Mouse (Mus musculus): ENCODE measurements around the gene Exoc2. TPM values are rescaled to one million over a fixed set of nuclear protein-coding genes. Genes with fewer than 3 reads are reported as not detected.

Exoc2 gene
- total and polyA plus RNA-seq, 3 experiments, result 6.9 to 46.6 (median 44.7) TPM

GRCm38 (mm10) chr13:30809240-30809639 is 164.7 kb downstream of the Exoc2 start:
- Histone ChIP-seq H3K4me3 (ENCODE audit: low read depth, low read length) (no peak overlapping the region), H3K4me1 (ENCODE audit: insufficient read depth, low read depth, low read length) (no peaks in the 10 kb centered on the region), H3K36me3 (replicated peaks) (peaks cover 8% of the 10 kb centered on the region), H3K27me3 (ENCODE audit: insufficient read depth, low read length) (no peaks in the 10 kb centered on the region), H3K9me3 (replicated peaks) (no peaks in the 10 kb centered on the region)
- TF ChIP-seq TAL1 (conservative IDR thresholded peaks at IDR 0.05; ENCODE audit: low read depth, low read length) (no peak), POLR2AphosphoS5 (IDR thresholded peaks at IDR 0.05; ENCODE audit: insufficient replicate concordance, low read depth, low read length) (no peak)
- no peak for ATAC-seq (ENCODE audit: extremely low read depth, insufficient number of reproducible peaks, low FRiP score, poor library complexity, severe bottlenecking)
- no peak for DNase-seq (ENCODE audit: low spot score)

- TF ChIP-seq POLR2AphosphoS5 (IDR thresholded peaks at IDR 0.05; ENCODE audit: insufficient replicate concordance, low read depth, low read length), result no peak
- ATAC-seq (ENCODE audit: extremely low read depth, insufficient number of reproducible peaks, low FRiP score, poor library complexity, severe bottlenecking), result no peak
Observed at GRCm38 (mm10) chr13:30802336-30802955, 171.4 kb downstream of the Exoc2 start.

DNA sequence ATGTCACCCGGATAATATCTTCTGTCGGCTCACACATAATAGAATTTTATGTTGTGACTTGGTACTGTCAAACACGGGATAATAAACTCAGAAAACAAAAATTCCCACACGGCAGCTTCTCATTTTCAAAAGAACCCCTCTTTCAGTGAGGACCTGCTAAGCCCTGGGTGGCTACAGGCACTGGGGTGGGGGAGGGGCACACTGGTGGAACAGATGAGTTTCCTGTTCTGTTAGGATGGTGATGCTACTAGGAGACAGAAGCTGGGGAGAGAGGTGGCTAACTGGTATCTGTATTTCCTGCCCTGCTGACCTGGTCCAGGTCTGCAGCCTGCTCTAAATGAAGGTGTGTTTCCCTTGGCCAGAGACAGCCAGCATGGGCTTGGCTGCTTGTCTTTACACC is 172.0 kb downstream of the Exoc2 start:
- H3K9me3 ChIP-seq (replicated peaks), result no peaks in the 10 kb centered on the region
- no peak overlapping the region for H3K4me3 ChIP-seq (ENCODE audit: low read depth, low read length)
- no peaks in the 10 kb centered on the region for H3K4me1 ChIP-seq (ENCODE audit: insufficient read depth, low read depth, low read length)
- peaks cover 8% of the 10 kb centered on the region for H3K27me3 ChIP-seq (ENCODE audit: insufficient read depth, low read length)
- DNase-seq (ENCODE audit: low spot score), result no peak
- TF ChIP-seq TAL1 (conservative IDR thresholded peaks at IDR 0.05; ENCODE audit: low read depth, low read length) (no peak), GATA2 (IDR thresholded peaks at IDR 0.05; ENCODE audit: borderline replicate concordance, low read depth, low read length) (no peak), POLR2AphosphoS5 (IDR thresholded peaks at IDR 0.05; ENCODE audit: insufficient replicate concordance, low read depth, low read length) (no peak), GATA1 (IDR thresholded peaks at IDR 0.05; ENCODE audit: borderline replicate concordance, low read length) (no peak), CTCF (IDR thresholded peaks at IDR 0.05; ENCODE audit: low read depth, low read length) (no peak)
- ATAC-seq (ENCODE audit: extremely low read depth, insufficient number of reproducible peaks, low FRiP score, poor library complexity, severe bottlenecking), result no peak
- H3K36me3 ChIP-seq (replicated peaks), result no peaks in the 10 kb centered on the region

More at GRCm38 (mm10) chr13:30802336-30802955, 171.4 kb downstream of the Exoc2 start:
- Histone ChIP-seq H3K4me3 (ENCODE audit: low read depth, low read length) (no peak overlapping the region), H3K4me1 (ENCODE audit: insufficient read depth, low read depth, low read length) (no peaks in the 10 kb centered on the region), H3K27me3 (ENCODE audit: insufficient read depth, low read length) (peaks cover 6% of the 10 kb centered on the region; the same call in 1 of the 2 replicates), H3K9me3 (replicated peaks) (no peaks in the 10 kb centered on the region), H3K36me3 (replicated peaks) (no peaks in the 10 kb centered on the region)
- no peak for DNase-seq (ENCODE audit: low spot score)

GRCm38 (mm10) chr13:30795960-30796359 is 177.9 kb downstream of the Exoc2 start:
- no peaks in the 10 kb centered on the region for H3K4me1 ChIP-seq (ENCODE audit: insufficient read depth, low read depth, low read length)
- H3K36me3 ChIP-seq (replicated peaks), result no peaks in the 10 kb centered on the region
- no peaks in the 10 kb centered on the region for H3K9me3 ChIP-seq (replicated peaks)
- ATAC-seq (ENCODE audit: extremely low read depth, insufficient number of reproducible peaks, low FRiP score, poor library complexity, severe bottlenecking) (no peak), DNase-seq (ENCODE audit: low spot score) (no peak)
- no peak overlapping the region for H3K4me3 ChIP-seq (ENCODE audit: low read depth, low read length)
- TF ChIP-seq POLR2AphosphoS5 (IDR thresholded peaks at IDR 0.05; ENCODE audit: insufficient replicate concordance, low read depth, low read length), result no peak
- peaks cover 20% of the 10 kb centered on the region for H3K27me3 ChIP-seq (ENCODE audit: insufficient read depth, low read length)

GRCm38 (mm10) chr13:30793616-30794015 is 180.3 kb downstream of the Exoc2 start:
- TF ChIP-seq TAL1 (conservative IDR thresholded peaks at IDR 0.05; ENCODE audit: low read depth, low read length), result no peak
- TF ChIP-seq POLR2AphosphoS5 (IDR thresholded peaks at IDR 0.05; ENCODE audit: insufficient replicate concordance, low read depth, low read length), result no peak
- no peak for TF ChIP-seq GATA1 (IDR thresholded peaks at IDR 0.05; ENCODE audit: borderline replicate concordance, low read length)
- TF ChIP-seq GATA2 (IDR thresholded peaks at IDR 0.05; ENCODE audit: borderline replicate concordance, low read depth, low read length), result no peak
- no peak for TF ChIP-seq CTCF (IDR thresholded peaks at IDR 0.05; ENCODE audit: low read depth, low read length)

GRCm38 (mm10) chr13:30793196-30793595 is 180.7 kb downstream of the Exoc2 start:
- H3K36me3 ChIP-seq (replicated peaks), result no peaks in the 10 kb centered on the region
- TF ChIP-seq POLR2AphosphoS5 (IDR thresholded peaks at IDR 0.05; ENCODE audit: insufficient replicate concordance, low read depth, low read length) (no peak), GATA1 (IDR thresholded peaks at IDR 0.05; ENCODE audit: borderline replicate concordance, low read length) (no peak), TAL1 (conservative IDR thresholded peaks at IDR 0.05; ENCODE audit: low read depth, low read length) (no peak), GATA2 (IDR thresholded peaks at IDR 0.05; ENCODE audit: borderline replicate concordance, low read depth, low read length) (no peak), CTCF (IDR thresholded peaks at IDR 0.05; ENCODE audit: low read depth, low read length) (no peak)
- DNase-seq (ENCODE audit: low spot score) (no peak), ATAC-seq (ENCODE audit: extremely low read depth, insufficient number of reproducible peaks, low FRiP score, poor library complexity, severe bottlenecking) (no peak)
- H3K9me3 ChIP-seq (replicated peaks), result no peaks in the 10 kb centered on the region
- peaks cover 19% of the 10 kb centered on the region for H3K27me3 ChIP-seq (ENCODE audit: insufficient read depth, low read length)
- no peak overlapping the region for H3K4me3 ChIP-seq (ENCODE audit: low read depth, low read length)
- no peaks in the 10 kb centered on the region for H3K4me1 ChIP-seq (ENCODE audit: insufficient read depth, low read depth, low read length)

More at GRCm38 (mm10) chr13:30793616-30794015, 180.3 kb downstream of the Exoc2 start:
- Histone ChIP-seq H3K36me3 (replicated peaks) (no peaks in the 10 kb centered on the region), H3K27me3 (ENCODE audit: insufficient read depth, low read length) (peaks cover 19% of the 10 kb centered on the region), H3K4me3 (ENCODE audit: low read depth, low read length) (no peak overlapping the region), H3K4me1 (ENCODE audit: insufficient read depth, low read depth, low read length) (no peaks in the 10 kb centered on the region), H3K9me3 (replicated peaks) (no peaks in the 10 kb centered on the region)
- DNase-seq (ENCODE audit: low spot score) (no peak), ATAC-seq (ENCODE audit: extremely low read depth, insufficient number of reproducible peaks, low FRiP score, poor library complexity, severe bottlenecking) (no peak)

DNA sequence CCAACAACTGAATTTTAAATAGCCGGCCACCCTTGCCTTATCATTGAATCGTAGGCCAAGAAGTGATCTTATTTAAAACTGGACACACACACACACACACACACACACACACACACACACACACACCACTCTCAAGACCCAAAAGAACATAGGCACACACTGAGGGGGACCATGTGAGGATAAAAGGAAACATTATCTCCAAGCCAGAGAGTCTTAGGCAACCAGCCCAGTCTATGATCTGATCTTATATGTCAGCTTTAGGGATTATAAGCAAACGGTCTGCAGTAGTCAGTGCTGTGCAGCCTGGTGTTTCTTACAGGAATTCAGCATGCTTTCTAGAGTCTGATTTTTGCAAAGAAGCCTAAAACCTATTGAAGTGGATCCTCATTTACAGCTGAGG is 181.2 kb downstream of the Exoc2 start:
- Histone ChIP-seq H3K9me3 (replicated peaks) (no peaks in the 10 kb centered on the region), H3K4me1 (ENCODE audit: insufficient read depth, low read depth, low read length) (no peaks in the 10 kb centered on the region), H3K27me3 (ENCODE audit: insufficient read depth, low read length) (peaks cover 19% of the 10 kb centered on the region), H3K36me3 (replicated peaks) (no peaks in the 10 kb centered on the region), H3K4me3 (ENCODE audit: low read depth, low read length) (no peak overlapping the region)
- TF ChIP-seq CTCF (IDR thresholded peaks at IDR 0.05; ENCODE audit: low read depth, low read length) (no peak), POLR2AphosphoS5 (IDR thresholded peaks at IDR 0.05; ENCODE audit: insufficient replicate concordance, low read depth, low read length) (no peak), TAL1 (conservative IDR thresholded peaks at IDR 0.05; ENCODE audit: low read depth, low read length) (no peak), GATA1 (IDR thresholded peaks at IDR 0.05; ENCODE audit: borderline replicate concordance, low read length) (no peak), GATA2 (IDR thresholded peaks at IDR 0.05; ENCODE audit: borderline replicate concordance, low read depth, low read length) (no peak)
- DNase-seq (ENCODE audit: low spot score) (no peak), ATAC-seq (ENCODE audit: extremely low read depth, insufficient number of reproducible peaks, low FRiP score, poor library complexity, severe bottlenecking) (no peak)
